Mouse (Mus musculus): ENCODE measurements around the gene Elk3.

Gene Elk3

DNA sequence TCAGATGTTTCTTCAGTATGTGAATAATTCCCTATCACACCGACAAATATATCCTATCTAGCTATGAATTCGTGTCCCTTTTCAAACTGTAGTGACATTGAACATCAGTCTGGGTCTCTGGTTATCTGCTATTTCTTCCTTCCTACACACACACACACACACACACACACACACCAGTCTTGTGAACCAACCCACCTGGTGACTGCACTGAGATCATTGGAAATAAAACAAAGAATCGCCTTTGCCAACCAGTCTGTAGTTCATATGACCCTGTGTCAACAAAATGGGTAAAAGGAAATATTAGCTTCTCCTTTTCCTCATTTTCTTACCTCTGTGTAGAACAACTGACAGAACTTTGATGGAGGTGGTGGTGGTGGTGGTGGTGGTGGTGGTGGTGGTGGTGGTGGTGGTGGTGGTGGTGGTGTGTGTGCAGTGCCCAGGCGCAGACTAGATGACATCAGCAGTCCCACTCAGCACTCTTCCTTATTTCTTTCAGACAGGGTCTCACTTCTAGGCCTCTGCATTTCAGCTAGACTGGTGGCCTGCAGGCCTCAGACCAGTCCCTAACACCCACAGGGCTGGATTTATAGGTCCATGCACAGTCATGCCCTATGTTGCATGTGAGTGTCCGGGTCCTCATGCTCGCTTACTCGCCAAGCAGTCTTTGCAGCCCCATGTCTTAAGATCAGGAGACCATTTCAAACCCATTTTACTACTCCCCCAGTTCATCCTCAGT, 64.6 kb downstream of the Elk3 start:
- in situ Hi-C loops (cut with MboI, MseI), result no loop called here

DNA sequence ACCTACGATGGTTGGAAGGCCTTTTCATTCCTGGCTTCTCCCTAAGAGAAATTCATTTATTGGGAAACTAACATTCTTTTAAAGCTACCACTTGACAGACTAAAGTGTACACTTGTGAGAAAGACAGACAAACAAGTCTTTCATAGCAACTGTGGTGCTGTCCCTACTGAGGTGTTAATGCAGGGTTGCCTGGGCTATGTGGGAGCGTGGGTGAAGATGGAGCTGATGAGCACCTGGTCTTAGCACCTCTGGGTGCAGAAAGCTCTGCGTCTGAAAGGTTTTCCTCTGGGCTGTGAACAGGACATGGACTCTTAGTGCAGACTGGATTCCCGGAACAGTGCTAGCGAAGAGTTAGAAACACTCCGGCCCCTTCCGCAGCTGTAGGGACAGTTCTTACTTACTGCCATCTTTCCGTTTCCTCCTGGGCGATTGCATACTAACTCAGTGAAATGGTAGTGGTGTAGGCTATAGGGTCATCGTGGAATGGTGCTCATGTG, 66.7 kb downstream of the Elk3 start:
- in situ Hi-C loops (cut with MboI, MseI), result no loop called here

DNA sequence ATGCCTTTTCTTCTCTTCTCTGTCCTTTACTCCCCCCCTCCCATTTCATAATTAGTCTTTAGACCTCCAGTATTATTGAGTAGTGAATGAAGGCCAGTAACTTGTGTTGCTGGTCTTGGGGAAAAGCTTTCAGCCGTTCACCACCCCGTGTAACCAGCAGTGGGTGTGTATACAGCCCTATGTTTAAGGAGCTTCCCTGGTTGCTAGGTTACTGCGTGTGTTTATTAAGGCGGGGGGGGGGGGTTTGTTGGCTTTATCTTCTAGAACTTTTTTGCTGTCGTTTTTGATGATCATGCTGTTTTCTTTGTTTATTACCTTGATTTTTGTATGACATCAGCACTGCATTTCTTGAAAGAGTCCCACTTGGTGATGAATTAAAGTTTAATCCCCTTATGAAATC, 68.1 kb downstream of the Elk3 start:
- in situ Hi-C loops (cut with MboI, MseI), result no loop called here

DNA sequence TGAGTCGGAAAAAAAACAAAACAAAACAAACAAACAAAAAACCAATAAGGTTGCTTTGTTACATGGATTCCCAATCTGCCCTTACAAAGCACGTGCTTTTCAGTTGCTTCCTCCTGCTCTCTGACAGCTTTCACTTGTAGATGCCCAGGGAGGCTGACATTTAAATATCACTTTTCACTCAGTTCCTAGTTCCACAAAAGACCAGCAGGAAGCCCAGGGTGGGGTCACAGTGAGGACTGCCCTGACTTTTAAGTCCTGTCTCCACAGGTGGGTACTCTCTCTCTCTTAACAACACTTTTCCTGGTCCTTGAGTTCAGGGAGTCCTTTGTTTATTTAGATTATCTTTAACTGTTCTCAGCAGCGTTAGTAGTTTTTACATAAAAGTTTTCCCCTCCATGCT, 68.7 kb downstream of the Elk3 start:
- in situ Hi-C loops (cut with MboI, MseI), result no loop called here

DNA sequence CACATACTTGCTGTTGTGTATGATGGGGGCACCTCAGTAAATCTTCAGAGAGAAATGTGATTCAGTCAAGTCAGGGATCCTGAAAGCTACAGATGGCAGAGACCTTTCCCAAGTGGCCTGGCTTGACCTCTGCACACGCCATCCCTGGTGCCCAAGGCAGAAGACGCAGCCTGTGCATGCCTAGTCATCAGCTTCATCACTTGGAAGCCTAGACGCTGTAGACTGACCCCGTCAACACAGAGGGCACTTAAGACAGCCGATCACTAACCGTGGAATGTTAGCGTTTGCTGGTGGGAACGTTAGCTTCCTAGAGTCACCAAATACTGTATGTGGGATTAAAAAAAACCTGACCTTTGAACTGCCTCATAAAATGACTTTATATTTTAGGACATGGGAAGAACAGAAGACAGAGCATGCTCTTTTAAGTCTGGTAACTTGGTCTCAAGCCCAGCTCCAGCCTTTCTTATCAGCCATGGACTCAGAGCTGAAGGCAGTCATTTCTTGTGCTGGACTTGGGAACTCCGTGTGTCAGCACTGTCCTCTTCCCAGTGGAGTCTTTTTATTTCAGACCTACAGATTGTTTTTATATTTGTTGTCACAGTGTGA, 71.6 kb downstream of the Elk3 start:
- in situ Hi-C loops (cut with MboI, MseI), result no loop called here

DNA sequence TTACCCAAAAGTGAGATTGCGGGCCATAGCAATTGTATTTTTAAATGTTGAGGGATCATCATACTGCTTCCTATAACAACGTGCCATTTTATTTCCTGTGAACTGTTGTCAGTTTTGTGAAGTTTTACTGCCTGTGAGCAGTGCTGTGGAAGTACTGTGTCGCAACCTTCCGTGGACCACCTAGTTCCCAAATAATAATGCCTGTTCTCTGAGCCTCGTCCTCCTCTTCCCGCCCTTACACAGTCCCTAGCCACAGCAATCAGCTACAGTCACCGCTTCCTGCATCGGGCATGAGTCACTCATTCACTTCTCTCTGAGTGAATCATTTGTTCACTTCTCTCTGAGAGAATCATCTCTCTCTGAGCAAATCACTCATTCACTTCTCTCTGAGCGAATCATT, 76.2 kb downstream of the Elk3 start:
- in situ Hi-C loops (cut with MboI, MseI), result loop anchor here (5.0 kb wide), 1 partner anchor 52 kb away; no protein-coding TSS in a partner anchor

DNA sequence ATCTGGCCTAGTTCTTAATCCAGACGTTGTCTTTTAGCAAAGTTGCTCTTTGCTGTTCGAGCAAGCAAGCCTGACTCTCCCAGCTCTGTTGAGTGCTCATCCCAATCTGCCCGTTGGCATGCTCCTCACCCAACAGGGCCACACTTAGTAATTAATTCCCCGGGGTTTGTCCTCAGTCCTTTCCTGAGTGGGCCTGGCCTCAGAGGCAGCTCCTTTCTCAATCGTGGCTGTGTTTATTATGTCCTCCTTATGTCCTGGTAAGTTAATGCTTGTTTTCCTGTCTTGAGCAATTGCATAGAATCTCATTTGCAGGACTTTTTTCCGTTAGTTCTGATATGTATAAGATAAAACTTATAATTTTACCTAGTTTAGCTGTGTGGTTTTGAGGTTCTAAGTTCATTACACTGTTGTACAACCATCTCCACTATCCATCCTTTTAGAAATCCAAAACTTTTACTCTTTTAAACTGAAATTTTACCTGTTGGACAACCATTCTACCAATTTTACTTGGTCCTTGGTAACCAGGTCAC, 77.2 kb downstream of the Elk3 start:
- in situ Hi-C loops (cut with MboI, MseI), result loop anchor here (5.0 kb wide), 1 partner anchor 51 kb away; no protein-coding TSS in a partner anchor

DNA sequence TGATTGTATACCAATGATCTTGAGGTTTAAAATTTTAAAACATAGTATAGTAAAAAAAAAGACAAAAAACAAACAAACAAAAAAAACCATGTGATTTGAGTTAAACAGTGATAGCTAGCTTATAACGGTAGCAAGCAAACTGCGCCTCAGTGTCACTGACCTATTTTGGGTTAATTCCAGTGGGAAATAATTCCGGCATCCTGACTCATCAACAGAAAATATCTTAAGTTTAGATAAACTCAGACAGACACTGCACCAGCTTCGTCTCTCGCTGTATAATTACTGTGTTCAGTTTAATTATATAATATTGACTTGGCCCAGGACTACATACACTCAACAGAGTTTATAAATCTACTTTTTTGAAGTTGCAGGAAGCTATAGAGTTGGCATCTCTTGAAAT, 79.0 kb downstream of the Elk3 start:
- in situ Hi-C loops (cut with MboI, MseI), result loop anchor here (5.0 kb wide), 1 partner anchor 50 kb away; no protein-coding TSS in a partner anchor

DNA sequence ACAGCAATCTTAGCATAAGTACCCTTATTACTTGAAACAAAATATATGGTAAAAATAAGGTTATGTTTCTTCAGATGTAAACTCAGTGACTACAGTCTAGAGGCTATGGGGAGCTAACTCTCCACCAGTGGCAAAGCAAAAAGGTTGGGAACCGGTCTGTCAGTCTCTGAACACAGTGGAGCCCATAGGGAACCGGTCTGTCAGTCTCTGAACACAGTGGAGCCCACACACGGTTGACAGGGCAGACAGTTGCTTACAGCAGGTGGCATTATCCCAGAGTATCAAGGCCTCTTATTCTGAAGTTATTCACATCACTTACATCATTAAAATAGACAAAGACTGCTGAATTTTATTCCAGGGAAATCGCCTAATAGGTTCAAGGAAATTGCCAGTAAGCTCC, 79.4 kb downstream of the Elk3 start:
- in situ Hi-C loops (cut with MboI, MseI), result loop anchor here (5.0 kb wide), 1 partner anchor 49 kb away; no protein-coding TSS in a partner anchor

DNA sequence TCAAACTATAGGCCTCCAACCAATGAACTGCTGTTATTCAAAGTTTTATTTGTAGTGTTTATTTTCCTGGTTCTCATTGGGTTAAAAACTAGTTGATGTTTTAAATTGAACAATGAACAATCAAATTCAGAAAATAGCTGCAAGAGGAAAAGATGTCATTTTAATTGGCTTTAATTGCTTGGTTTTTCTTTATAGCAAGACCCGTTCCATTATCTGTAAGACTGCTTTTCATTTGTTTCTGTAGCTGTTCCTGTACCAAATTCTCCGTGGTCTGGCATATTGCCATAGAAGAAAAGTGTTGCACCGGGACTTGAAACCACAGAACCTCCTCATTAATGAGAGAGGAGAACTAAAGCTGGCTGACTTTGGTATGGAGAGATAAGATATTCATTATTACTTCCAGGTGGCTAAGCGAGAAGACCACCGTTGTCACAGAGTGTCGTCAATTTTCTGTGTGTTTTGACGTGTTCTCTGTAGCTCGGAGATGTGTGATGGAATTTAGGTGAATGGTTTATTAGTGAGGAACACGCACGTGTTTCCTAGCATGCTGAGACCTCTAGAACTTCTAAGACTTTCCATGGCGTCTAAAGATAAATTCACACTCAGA, 82.4 kb downstream of the Elk3 start:
- in situ Hi-C loops (cut with MboI, MseI), result loop anchor here (10.0 kb wide), 1 partner anchor 64 kb away; the partner anchor contains the start of gene Cdk17

DNA sequence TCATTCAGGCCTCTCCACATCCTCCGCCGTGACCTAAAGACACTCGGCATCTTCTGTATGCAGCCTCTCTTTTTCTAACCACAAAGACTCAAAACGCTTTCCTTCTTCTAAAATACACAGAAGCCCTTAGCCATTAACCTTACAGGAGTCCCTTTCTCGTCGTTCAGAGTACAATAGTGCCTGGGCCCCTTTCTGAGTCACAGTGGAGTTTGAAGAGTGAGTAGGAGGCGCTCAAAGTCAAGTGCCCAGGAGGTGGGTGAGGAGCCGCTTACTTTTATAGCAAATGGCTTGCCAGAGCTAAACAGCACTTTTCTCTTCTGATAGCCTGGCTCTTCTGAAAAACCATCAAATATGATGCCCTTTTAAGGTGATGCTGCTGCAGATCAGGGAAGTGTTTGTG, 83.0 kb downstream of the Elk3 start:
- in situ Hi-C loops (cut with MboI, MseI), result loop anchor here (10.0 kb wide), 1 partner anchor 63 kb away; the partner anchor contains the start of gene Cdk17

DNA sequence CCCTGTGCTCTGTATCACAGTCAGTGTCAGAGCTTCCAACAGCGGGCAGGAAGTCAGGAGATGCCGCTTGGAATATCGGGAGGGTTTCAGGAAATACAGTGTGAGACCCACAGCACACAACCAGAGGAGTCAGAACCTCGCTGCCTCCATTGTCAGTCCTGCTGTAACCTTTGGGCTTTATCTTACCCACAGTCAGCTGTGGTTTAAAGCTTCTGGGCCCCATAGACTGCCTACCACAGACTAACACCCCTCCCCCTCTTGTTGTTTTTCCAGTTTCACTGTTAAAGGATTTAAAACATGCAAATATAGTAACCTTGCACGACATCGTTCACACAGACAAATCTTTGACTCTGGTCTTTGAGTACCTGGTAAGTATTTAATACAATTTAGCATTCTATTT, 85.2 kb downstream of the Elk3 start:
- in situ Hi-C loops (cut with MboI, MseI), result loop anchor here (10.0 kb wide), 1 partner anchor 61 kb away; the partner anchor contains the start of gene Cdk17

DNA sequence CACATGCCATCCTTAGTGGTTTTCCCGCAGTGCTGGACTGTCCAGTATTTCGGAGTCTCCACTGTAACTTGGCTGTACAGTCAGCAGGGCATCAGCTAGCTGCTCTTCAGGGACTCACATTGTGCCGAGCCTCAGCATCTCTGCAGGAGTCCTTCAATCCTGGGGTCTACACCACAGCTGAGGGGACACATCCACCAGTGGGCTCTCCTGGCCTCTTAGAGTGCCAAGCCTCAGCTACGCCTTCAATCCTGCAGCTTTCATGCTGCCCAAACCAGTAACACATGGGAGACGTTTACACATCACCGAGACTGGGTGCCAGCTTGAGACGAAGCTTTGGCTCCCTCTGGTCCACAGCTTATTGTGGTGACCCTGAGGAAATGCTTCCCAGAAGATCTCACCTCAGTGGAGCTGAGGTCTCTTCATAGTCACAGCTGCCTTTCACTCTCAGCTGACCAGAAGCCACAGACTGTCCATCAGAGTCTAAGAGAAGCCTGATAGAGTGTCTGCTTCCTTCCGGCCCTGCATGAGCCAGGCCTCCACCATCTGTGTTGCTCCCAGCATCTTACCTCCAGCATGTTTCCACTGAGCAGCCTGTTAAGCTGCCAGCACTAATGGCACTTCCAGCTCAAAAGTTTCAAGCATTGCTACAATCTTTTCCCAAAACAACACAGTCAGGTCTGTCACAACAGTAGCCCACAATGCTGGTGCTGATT, 95.7 kb downstream of the Elk3 start:
- in situ Hi-C loops (cut with MboI, MseI), result no loop called here

DNA sequence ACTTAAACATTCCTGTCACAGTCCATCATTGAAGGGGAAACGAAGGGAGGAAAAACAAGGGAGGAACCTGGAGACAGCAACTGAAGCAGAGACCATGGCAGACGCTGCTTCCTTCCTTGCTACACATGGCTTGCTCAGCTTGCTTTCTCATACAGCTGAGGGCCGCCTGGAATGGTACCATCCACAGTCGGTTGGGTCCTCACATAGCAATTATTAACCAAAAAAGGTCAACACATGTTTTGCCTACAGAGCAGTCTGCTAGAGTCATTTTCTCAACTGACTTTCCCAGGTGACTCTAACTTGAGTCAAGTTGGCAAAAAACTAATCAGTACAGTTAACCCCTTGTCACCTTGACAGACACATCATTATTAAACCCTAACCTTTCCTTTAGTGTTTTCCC, 96.7 kb downstream of the Elk3 start:
- in situ Hi-C loops (cut with MboI, MseI), result no loop called here

DNA sequence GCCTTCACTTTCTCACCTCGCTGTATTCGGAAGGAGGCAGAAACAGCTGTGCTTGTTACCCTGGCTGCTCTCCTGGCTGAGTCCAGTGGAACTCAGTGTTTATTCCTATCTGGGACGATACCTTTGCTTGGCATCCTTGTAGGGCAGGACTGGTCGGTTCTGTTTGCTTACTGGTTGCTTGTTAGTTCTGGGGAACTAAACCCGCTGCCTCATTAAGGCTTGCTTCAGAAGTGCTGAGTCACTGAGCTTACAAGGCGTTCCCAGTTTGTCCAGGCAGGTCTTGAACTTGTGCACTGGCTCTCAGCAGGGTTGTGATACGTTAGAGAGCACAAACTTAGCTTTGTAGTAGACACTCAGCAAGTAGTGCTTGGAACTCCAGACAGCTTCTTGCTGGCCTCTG, 97.6 kb downstream of the Elk3 start:
- in situ Hi-C loops (cut with MboI, MseI), result no loop called here

DNA sequence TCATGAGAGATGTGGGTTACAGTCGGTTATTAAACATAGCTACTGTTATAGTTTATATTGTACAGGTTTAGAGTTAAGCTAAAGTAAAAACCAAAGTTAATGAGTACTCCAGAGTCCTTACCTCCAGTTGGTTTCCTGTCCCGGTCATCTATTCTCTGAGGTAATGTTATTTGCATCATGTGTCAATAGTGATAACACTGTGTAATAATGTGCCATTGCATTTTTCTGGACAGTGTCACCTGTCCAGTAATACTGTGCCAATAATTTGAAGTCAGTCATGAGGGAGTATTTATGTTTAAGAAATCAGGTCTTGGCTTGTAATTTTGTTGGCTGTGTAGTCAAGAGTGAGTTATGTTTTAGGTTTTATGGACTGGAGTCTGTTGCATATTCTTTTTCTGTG, 98.2 kb downstream of the Elk3 start:
- in situ Hi-C loops (cut with MboI, MseI), result no loop called here

DNA sequence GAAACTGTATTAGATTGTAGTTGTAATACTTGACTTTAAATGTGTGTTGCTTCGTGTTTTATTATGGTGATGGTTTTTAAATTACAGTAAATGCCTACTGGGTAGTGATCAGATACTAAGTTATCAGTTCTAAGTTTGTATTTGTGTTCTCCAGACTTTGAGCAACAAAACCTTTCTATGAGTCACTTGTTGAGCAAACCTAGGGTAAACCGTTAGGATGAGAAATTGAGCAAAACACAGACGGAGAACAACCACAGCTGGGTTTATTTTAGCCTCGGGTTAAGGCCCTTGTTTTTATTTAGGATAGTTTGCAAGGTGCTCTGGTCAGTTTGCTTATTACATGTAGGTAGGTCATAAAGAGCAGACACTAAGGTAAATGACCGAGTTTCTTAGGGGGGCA, 103.8 kb downstream of the Elk3 start:
- in situ Hi-C loops (cut with MboI, MseI), result no loop called here

DNA sequence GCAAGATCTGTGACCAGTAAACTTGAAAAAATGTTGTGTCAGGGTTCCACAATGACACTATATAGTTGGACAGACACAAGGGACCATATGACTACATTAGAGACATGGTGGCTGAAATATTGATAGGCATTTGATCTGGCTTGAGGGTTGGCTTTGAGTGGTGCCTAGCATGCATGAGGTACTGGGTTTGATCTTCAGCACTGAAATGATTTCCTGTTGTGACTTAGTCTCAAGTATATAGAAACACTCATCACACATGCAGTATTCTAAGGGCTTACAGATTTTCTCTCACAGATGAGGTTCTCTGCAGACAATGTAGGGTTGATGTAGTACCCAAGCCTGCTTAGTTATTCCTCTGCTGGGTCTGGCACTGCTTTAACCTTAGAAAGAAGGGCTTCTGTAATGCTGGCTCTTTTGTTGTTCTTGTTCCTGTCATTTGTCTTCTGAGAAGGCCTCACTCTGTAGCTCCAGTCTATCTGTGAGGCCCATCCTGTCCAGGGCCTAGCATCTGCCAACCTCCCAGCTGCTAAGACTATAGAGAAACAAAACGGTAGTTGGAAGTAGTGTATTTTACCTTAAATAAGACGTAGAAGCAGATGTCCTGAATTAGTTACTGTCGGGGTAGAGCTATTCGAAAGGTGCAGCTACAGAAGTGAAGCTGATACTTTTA, 105.5 kb downstream of the Elk3 start:
- in situ Hi-C loops (cut with MboI, MseI), result no loop called here

DNA sequence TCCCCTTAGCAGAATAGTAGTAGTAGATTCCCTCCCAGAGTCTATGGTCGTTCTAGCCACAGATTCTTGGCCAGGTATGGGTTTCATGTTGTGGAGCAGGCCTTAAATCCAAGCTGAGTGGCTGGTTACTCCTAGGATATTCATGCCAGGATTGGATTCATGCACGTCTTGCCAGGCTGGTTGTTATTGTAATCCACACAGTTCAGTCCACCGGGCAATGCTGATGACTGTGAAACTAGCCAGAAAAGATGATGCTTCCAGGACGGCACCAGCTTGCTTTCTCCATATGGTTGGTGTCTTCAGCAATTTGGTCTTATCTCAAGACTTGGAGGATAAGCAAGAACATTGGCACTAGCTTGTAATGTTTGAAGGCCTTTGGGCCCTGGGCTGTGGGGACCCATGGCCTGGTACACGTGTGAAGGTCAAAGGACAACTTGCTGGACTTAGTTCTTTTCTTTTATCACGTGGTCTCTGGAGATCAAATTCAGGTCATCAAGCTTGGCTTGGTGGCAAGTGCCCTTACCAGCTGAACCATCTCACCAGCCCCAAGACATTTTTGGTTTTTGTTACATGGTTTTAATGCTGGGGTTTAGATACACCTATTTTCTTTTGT, 109.0 kb downstream of the Elk3 start:
- in situ Hi-C loops (cut with MboI, MseI), result no loop called here

DNA sequence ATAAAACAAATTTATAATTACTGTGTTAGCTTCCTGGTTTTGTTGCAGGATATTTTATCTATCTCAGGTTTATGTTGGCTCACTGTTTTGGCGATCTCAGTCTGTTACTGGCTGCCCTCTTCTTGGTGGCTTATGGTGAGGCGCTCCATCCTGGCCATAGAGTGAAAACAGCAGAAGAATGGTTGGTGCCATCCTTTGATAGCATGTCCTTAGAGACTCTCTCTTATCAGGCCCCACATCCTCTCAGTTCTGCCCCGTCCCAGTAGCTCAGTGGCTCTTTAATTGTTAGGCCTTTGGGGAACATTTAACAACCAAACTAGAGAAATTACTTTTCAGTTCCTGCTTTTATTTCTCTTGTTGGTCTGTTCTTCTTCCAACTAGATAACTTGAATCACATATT, 112.0 kb downstream of the Elk3 start:
- in situ Hi-C loops (cut with MboI, MseI), result no loop called here

Data from regulatory T cell (primary cell).